Mouse (Mus musculus): ENCODE results near the gene Nlrp9b. TPM values are rescaled to one million over a fixed set of nuclear protein-coding genes. Genes with fewer than 3 reads are reported as not detected.
A peak's percentile ranks its signal among the peaks of the same experiment; 100 is the strongest.

Gene Nlrp9b
- polyA plus RNA-seq, 1 experiment: 0.03 TPM

DNA sequence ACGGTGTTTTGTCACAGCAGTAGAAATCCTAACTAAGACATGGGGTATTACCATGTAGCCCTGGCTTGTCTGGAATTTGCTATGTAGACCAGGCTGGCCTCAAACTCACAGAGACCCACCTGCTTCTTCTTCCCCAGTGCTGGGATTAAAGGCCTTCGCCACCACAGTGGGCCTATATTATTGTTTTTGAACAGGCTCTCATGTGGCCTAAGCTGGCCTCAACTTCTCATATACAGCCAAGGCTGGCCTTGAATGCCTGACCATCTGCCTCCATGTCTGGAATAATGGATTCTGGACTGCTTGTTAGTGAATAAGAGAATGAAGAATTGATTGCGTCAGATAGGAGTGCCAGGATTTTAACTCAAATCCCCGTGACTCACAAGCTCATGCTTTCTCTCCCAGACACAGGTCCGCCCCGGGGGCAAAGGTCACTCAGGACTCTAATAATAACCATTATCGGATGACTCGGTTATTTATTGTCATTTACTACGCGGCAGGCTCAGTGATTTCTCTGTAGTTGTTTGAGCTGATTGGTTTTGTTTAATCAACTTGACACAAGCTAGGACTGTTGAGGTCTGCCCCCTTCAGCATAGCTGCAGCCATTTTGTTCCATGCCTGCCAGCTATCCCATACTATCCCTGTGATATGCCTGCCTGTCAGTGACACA, 38.8 kb upstream of the Nlrp9b start:
- no peak for DNase-seq
- H3K27ac ChIP-seq (ENCODE audit: control insufficient read depth, insufficient read depth, low read length): no peak overlapping the region
- TF ChIP-seq POLR2A (IDR thresholded peaks at IDR 0.05; ENCODE audit: control insufficient read depth, extremely low read depth, insufficient read depth, low read length, poor library complexity): no peak
- no peak for TF ChIP-seq CTCF (IDR thresholded peaks at IDR 0.05; ENCODE audit: borderline replicate concordance, control insufficient read depth, extremely low read depth, insufficient read depth, low read length, poor library complexity)
- peaks cover 52% of the 10 kb centered on the region for H3K4me1 ChIP-seq (replicated peaks; ENCODE audit: control insufficient read depth, insufficient read depth, low read length)
- 98% methylated on average over 10 of the region's 10 CpGs for WGBS
- no peaks in the 10 kb centered on the region for H3K36me3 ChIP-seq (ENCODE audit: control insufficient read depth, insufficient read depth, low read length)
- H3K4me3 ChIP-seq (ENCODE audit: control insufficient read depth, insufficient read depth, low read length): no peak overlapping the region
- no peaks in the 10 kb centered on the region for H3K27me3 ChIP-seq (ENCODE audit: control insufficient read depth, insufficient read depth, low read length)

DNA sequence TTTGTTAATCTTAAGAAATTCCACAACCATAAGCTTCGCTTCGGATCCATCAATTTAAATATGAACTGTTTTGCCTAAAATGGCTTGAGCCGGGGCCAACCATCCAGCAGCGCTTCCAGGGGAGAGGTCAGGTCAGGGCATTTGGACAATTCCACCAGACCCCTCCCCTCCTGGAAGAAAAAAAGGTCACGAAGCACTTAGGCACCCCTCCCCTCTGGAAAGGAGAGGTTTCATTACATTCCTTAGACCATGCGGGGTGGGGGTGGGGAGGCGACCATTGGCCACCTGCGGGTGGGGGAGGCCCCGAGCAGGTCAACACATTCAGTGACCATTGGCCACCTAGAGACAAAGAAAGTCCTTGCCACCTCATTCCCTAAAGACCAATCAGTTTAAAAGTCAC, 38.2 kb upstream of the Nlrp9b start:
- Histone ChIP-seq H3K27ac (ENCODE audit: control insufficient read depth, insufficient read depth, low read length) (no peak overlapping the region), H3K4me1 (replicated peaks; ENCODE audit: control insufficient read depth, insufficient read depth, low read length) (peaks cover 46% of the 10 kb centered on the region), H3K4me3 (ENCODE audit: control insufficient read depth, insufficient read depth, low read length) (no peak overlapping the region), H3K36me3 (ENCODE audit: control insufficient read depth, insufficient read depth, low read length) (no peaks in the 10 kb centered on the region), H3K27me3 (ENCODE audit: control insufficient read depth, insufficient read depth, low read length) (no peaks in the 10 kb centered on the region)
- no peak for TF ChIP-seq CTCF (IDR thresholded peaks at IDR 0.05; ENCODE audit: borderline replicate concordance, control insufficient read depth, extremely low read depth, insufficient read depth, low read length, poor library complexity)
- TF ChIP-seq POLR2A (IDR thresholded peaks at IDR 0.05; ENCODE audit: control insufficient read depth, extremely low read depth, insufficient read depth, low read length, poor library complexity): no peak
- 92% methylated on average over 9 of the region's 9 CpGs for WGBS
- no peak for DNase-seq

- Histone ChIP-seq H3K27me3 (ENCODE audit: control insufficient read depth, insufficient read depth, low read length) (no peaks in the 10 kb centered on the region), H3K36me3 (ENCODE audit: control insufficient read depth, insufficient read depth, low read length) (no peaks in the 10 kb centered on the region), H3K4me3 (ENCODE audit: control insufficient read depth, insufficient read depth, low read length) (no peak overlapping the region), H3K27ac (ENCODE audit: control insufficient read depth, insufficient read depth, low read length) (peak overlapping the region; percentile 74), H3K4me1 (replicated peaks; ENCODE audit: control insufficient read depth, insufficient read depth, low read length) (peaks cover 19% of the 10 kb centered on the region)
- WGBS: 70% methylated on average over 4 of the region's 4 CpGs
- TF ChIP-seq POLR2A (IDR thresholded peaks at IDR 0.05; ENCODE audit: control insufficient read depth, extremely low read depth, insufficient read depth, low read length, poor library complexity) (no peak), CTCF (IDR thresholded peaks at IDR 0.05; ENCODE audit: borderline replicate concordance, control insufficient read depth, extremely low read depth, insufficient read depth, low read length, poor library complexity) (no peak)
- peak; percentile 13 for DNase-seq
Observed at GRCm38 (mm10) chr7:19955861-19956260, 35.4 kb upstream of the Nlrp9b start.

DNA sequence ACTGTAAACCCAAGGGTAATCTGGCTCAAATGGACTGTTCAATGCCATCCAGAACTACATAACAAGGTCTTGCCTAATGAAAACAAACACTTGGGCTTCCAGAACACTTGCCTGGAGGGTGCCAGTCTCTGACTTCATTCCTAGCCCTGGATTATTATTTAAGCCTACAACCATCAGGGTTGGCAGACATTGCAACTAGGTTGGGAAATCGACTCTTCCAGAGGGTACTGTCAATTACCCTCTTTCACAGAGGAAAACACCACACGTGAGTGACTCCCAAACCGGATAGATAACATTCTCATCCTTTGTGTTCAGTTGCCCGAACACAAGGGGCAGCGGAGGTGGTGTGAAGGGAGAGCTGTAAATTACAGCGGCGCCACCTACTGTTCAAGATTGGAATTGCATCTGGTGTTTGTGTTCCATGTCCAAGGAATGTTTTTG, 34.9 kb upstream of the Nlrp9b start:
- Histone ChIP-seq H3K4me1 (replicated peaks; ENCODE audit: control insufficient read depth, insufficient read depth, low read length) (peaks cover 19% of the 10 kb centered on the region), H3K4me3 (ENCODE audit: control insufficient read depth, insufficient read depth, low read length) (no peak overlapping the region), H3K27me3 (ENCODE audit: control insufficient read depth, insufficient read depth, low read length) (no peaks in the 10 kb centered on the region), H3K36me3 (ENCODE audit: control insufficient read depth, insufficient read depth, low read length) (no peaks in the 10 kb centered on the region), H3K27ac (ENCODE audit: control insufficient read depth, insufficient read depth, low read length) (peak overlapping the region; percentile 74; the same call in 1 of the 2 replicates)
- no peak for TF ChIP-seq POLR2A (IDR thresholded peaks at IDR 0.05; ENCODE audit: control insufficient read depth, extremely low read depth, insufficient read depth, low read length, poor library complexity)
- TF ChIP-seq CTCF (IDR thresholded peaks at IDR 0.05; ENCODE audit: borderline replicate concordance, control insufficient read depth, extremely low read depth, insufficient read depth, low read length, poor library complexity): no peak
- peak; percentile 91 for DNase-seq
- WGBS: 1% methylated on average over 7 of the region's 7 CpGs

DNA sequence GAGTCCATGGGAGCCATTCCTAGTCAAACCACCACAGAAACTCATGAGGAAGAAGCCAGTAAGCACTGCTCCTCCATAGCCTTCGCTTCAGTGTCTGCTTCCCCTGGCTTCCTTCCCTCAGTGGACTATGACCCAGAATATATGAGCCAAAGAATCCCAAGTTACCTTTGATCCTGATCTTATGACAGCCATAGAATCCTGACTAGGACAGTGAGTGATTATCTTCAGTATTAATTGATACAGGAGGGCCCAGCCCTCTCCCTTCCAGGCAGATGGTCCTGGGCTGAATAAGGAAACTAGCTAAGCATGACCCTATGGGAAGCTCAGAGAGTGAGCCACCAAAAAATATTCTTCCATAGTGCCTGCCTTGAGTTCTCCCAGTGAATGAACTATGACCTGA, 28.8 kb upstream of the Nlrp9b start:
- Histone ChIP-seq H3K27me3 (ENCODE audit: control insufficient read depth, insufficient read depth, low read length) (no peaks in the 10 kb centered on the region), H3K4me1 (replicated peaks; ENCODE audit: control insufficient read depth, insufficient read depth, low read length) (no peaks in the 10 kb centered on the region), H3K36me3 (ENCODE audit: control insufficient read depth, insufficient read depth, low read length) (no peaks in the 10 kb centered on the region), H3K4me3 (ENCODE audit: control insufficient read depth, insufficient read depth, low read length) (no peak overlapping the region), H3K27ac (ENCODE audit: control insufficient read depth, insufficient read depth, low read length) (no peak overlapping the region)
- DNase-seq: no peak
- TF ChIP-seq CTCF (IDR thresholded peaks at IDR 0.05; ENCODE audit: borderline replicate concordance, control insufficient read depth, extremely low read depth, insufficient read depth, low read length, poor library complexity) (no peak), POLR2A (IDR thresholded peaks at IDR 0.05; ENCODE audit: control insufficient read depth, extremely low read depth, insufficient read depth, low read length, poor library complexity) (no peak)
- WGBS: 81% methylated on average over 1 of the region's 1 CpGs

GRCm38 (mm10) chr7:19964985-19965579, 26.2 kb upstream of the Nlrp9b start, which contains the start of gene Ceacam20:
TSS of gene Ceacam20 (plus strand) at chr7:19965412.
- WGBS: 79% methylated on average over 7 of the region's 7 CpGs
- H3K36me3 ChIP-seq (ENCODE audit: control insufficient read depth, insufficient read depth, low read length): no peaks in the 10 kb centered on the region
- DNase-seq: no peak
- no peaks in the 10 kb centered on the region for H3K27me3 ChIP-seq (ENCODE audit: control insufficient read depth, insufficient read depth, low read length)
- H3K4me3 ChIP-seq (ENCODE audit: control insufficient read depth, insufficient read depth, low read length): no peak within 1 kb of the TSS
- H3K27ac ChIP-seq (ENCODE audit: control insufficient read depth, insufficient read depth, low read length): no peak within 1 kb of the TSS
- no peaks in the 10 kb centered on the region for H3K4me1 ChIP-seq (replicated peaks; ENCODE audit: control insufficient read depth, insufficient read depth, low read length)
- no peak for TF ChIP-seq POLR2A (IDR thresholded peaks at IDR 0.05; ENCODE audit: control insufficient read depth, extremely low read depth, insufficient read depth, low read length, poor library complexity)
- TF ChIP-seq CTCF (IDR thresholded peaks at IDR 0.05; ENCODE audit: borderline replicate concordance, control insufficient read depth, extremely low read depth, insufficient read depth, low read length, poor library complexity): no peak
